Mouse (Mus musculus) lung, adult 2 months (tissue): Measurements from ENCODE around the gene Arnt2. TPM values are rescaled to one million over a fixed set of nuclear protein-coding genes. Genes with fewer than 3 reads are reported as not detected.

Experiments
- DNase-seq: peaks from one replicate; pipeline ENCODE4 v3.0.0; 2022
- H3K4me1 ChIP-seq: fragments of 200-500 bp; 2 replicates; pipeline ENCODE4 v1.6.1; 2011; ENCODE audit warnings: low read length; ENCODE audit not compliant: control insufficient read depth, insufficient read depth
- H3K4me3 ChIP-seq: fragments of 200-500 bp; replicated peaks from 2 replicates; pipeline ENCODE3; 2011; ENCODE audit warnings: low read depth, mild to moderate bottlenecking, control low read depth, low read length; ENCODE audit errors: extremely low read depth
- CTCF ChIP-seq: fragments of 200-500 bp; IDR thresholded peaks from 2 replicates; pipeline ENCODE4 v1.5.1; 2011; ENCODE audit warnings: mild to moderate bottlenecking, low read length, control low read depth; ENCODE audit not compliant: insufficient read depth
- POLR2A ChIP-seq: fragments of 200-500 bp; IDR thresholded peaks from 2 replicates; pipeline ENCODE4 v1.6.1; 2011; ENCODE audit warnings: low read depth, mild to moderate bottlenecking, control low read depth, low read length, borderline replicate concordance; ENCODE audit errors: extremely low read depth
- WGBS: fragments of 180-500 bp; shearing (Covaris S2); methylation state at CpG from one replicate; pipeline ENCODE4 v1.1.7; 2018; 5-methylcytosine and 5-hydroxymethylcytosine counted together
- polyA plus RNA-seq: library from polyadenylated mRNA; depleted of rRNA; stranded (reverse); fragments of >200 nt; gene quantifications from 2 replicates; pipeline ENCODE4 v1.2.3, GENCODE M21; 2012

Gene Arnt2
- polyA plus RNA-seq, 1 experiment: 0.43 TPM

- no peak for TF ChIP-seq CTCF
- no peak for TF ChIP-seq POLR2A
- H3K4me3 ChIP-seq: no peak overlapping the region
- DNase-seq: no peak
- 49% methylated on average over 3 of the region's 3 CpGs for WGBS
- H3K4me1 ChIP-seq: no peaks in the 10 kb centered on the region
Observed at GRCm38 (mm10) chr7:84311624-84312023, 98.4 kb downstream of the Arnt2 start.

- 72% methylated on average over 4 of the region's 4 CpGs for WGBS
- DNase-seq: no peak
- H3K4me3 ChIP-seq: no peak overlapping the region
- TF ChIP-seq CTCF: no peak
- TF ChIP-seq POLR2A: no peak
- no peaks in the 10 kb centered on the region for H3K4me1 ChIP-seq
Observed at GRCm38 (mm10) chr7:84310909-84311311, 99.1 kb downstream of the Arnt2 start.

GRCm38 (mm10) chr7:84307329-84307925, 102.5 kb downstream of the Arnt2 start:
- WGBS: 76% methylated on average over 3 of the region's 3 CpGs
- H3K4me3 ChIP-seq: no peak overlapping the region

GRCm38 (mm10) chr7:84300261-84300660, 109.7 kb downstream of the Arnt2 start:
- no peak for DNase-seq
- Histone ChIP-seq H3K4me1 (no peaks in the 10 kb centered on the region), H3K4me3 (no peak overlapping the region)
- WGBS: 69% methylated on average over 1 of the region's 1 CpGs
- TF ChIP-seq CTCF (no peak), POLR2A (no peak)

More at GRCm38 (mm10) chr7:84307329-84307925, 102.5 kb downstream of the Arnt2 start:
- no peaks in the 10 kb centered on the region for H3K4me1 ChIP-seq
- TF ChIP-seq POLR2A (no peak), CTCF (no peak)
- no peak for DNase-seq

GRCm38 (mm10) chr7:84299601-84300000, 110.4 kb downstream of the Arnt2 start:
- WGBS: 72% methylated on average over 4 of the region's 4 CpGs
- no peak for DNase-seq
- Histone ChIP-seq H3K4me3 (no peak overlapping the region), H3K4me1 (no peaks in the 10 kb centered on the region)
- TF ChIP-seq POLR2A (no peak), CTCF (no peak)

- H3K4me1 ChIP-seq: peaks cover 2% of the 10 kb centered on the region; the same call in 1 of the 2 replicates
- no peak for DNase-seq
- no peak for TF ChIP-seq CTCF
- no peak for TF ChIP-seq POLR2A
- no peak overlapping the region for H3K4me3 ChIP-seq
- 76% methylated on average over 7 of the region's 7 CpGs for WGBS
Observed at GRCm38 (mm10) chr7:84293054-84293453, 116.9 kb downstream of the Arnt2 start.

GRCm38 (mm10) chr7:84287226-84287587, 122.8 kb downstream of the Arnt2 start:
- Histone ChIP-seq H3K4me1 (no peaks in the 10 kb centered on the region), H3K4me3 (no peak overlapping the region)
- whole genome bisulfite sequencing: 62% methylated on average over 2 of the region's 2 CpGs
- no peak for DNase-seq
- TF ChIP-seq POLR2A (no peak), CTCF (no peak)

- DNase-seq: no peak
- no peak overlapping the region for H3K4me3 ChIP-seq
- 94% methylated on average over 8 of the region's 8 CpGs for WGBS
- no peak for TF ChIP-seq POLR2A
- TF ChIP-seq CTCF: no peak
- no peaks in the 10 kb centered on the region for H3K4me1 ChIP-seq
Observed at GRCm38 (mm10) chr7:84286526-84287225, 123.3 kb downstream of the Arnt2 start.

GRCm38 (mm10) chr7:84285790-84286189, 124.2 kb downstream of the Arnt2 start:
- DNase-seq: no peak
- TF ChIP-seq CTCF (no peak), POLR2A (no peak)
- WGBS: 90% methylated on average over 7 of the region's 7 CpGs
- Histone ChIP-seq H3K4me1 (no peaks in the 10 kb centered on the region), H3K4me3 (no peak overlapping the region)

GRCm38 (mm10) chr7:84284974-84285373, 125.0 kb downstream of the Arnt2 start:
- H3K4me1 ChIP-seq: no peaks in the 10 kb centered on the region
- H3K4me3 ChIP-seq: no peak overlapping the region
- 71% methylated on average over 3 of the region's 3 CpGs for WGBS
- no peak for DNase-seq
- TF ChIP-seq POLR2A: no peak
- no peak for TF ChIP-seq CTCF
